Mouse (Mus musculus) C2C12 (cell line): Measurements from ENCODE around the gene Nrsn1.

Source experiments
- CTCF ChIP-seq: IDR thresholded peaks from one replicate; pipeline ENCODE4 v1.5.1; 2011; ENCODE audit not compliant: control insufficient read depth, insufficient read depth, insufficient read length
- USF1 ChIP-seq: IDR thresholded peaks from one replicate; pipeline ENCODE4 v1.6.1; 2011; ENCODE audit warnings: low read depth, mild to moderate bottlenecking, control low read depth, moderate library complexity

GRCm38 (mm10) chr13:25251893-25252292, 18.4 kb downstream of the Nrsn1 start:
- TF ChIP-seq USF1 (no peak), CTCF (no peak)
